Mouse (Mus musculus) small intestine, adult 2 months (tissue): Measurements from ENCODE around the gene Tgfb2.

ENCODE experiments used
- CTCF ChIP-seq: fragments of 200-500 bp; IDR thresholded peaks from 2 replicates; pipeline ENCODE4 v1.5.1; 2012; ENCODE audit warnings: low read depth, mild to moderate bottlenecking, control low read depth, inconsistent platforms, low read length, moderate library complexity, mixed read lengths; ENCODE audit not compliant: insufficient replicate concordance, insufficient read length; ENCODE audit errors: extremely low read depth
- POLR2A ChIP-seq: fragments of 200-500 bp; IDR thresholded peaks from 2 replicates; pipeline ENCODE4 v1.6.1; 2012; ENCODE audit warnings: low read depth, mild to moderate bottlenecking, control low read depth, inconsistent platforms, low read length, moderate library complexity

- TF ChIP-seq POLR2A (no peak), CTCF (no peak)
Observed at GRCm38 (mm10) chr1:186705915-186706248, at the start of gene Tgfb2.
